Mouse (Mus musculus) olfactory bulb, adult 2 months (tissue): ENCODE results near the gene Tgif2. TPM values are rescaled to one million over a fixed set of nuclear protein-coding genes. Genes with fewer than 3 reads are reported as not detected.
"Not testable (repeated sequence)": the region's sequence is repeated elsewhere in the genome, so short reads cannot be mapped to it uniquely, and the experiment has no call there.

Experiments used
- H3K27ac ChIP-seq: fragments of 200-500 bp; 2 replicates; pipeline ENCODE4 v1.5.1; 2012; ENCODE audit warnings: low read depth, low read length; ENCODE audit not compliant: insufficient read depth
- H3K4me1 ChIP-seq: fragments of 200-500 bp; 2 replicates; pipeline ENCODE4 v1.6.1; 2012; ENCODE audit warnings: low read length; ENCODE audit not compliant: control insufficient read depth, insufficient read depth
- H3K4me3 ChIP-seq: fragments of 200-500 bp; 2 replicates; pipeline ENCODE4 v1.5.1; 2012; ENCODE audit warnings: mild to moderate bottlenecking, low read depth, low read length, moderate library complexity; ENCODE audit not compliant: insufficient read depth
- CTCF ChIP-seq: fragments of 200-500 bp; IDR thresholded peaks from 2 replicates; pipeline ENCODE4 v1.5.1; 2012; ENCODE audit warnings: low read depth, mild to moderate bottlenecking, low read length, moderate library complexity; ENCODE audit not compliant: insufficient read depth
- POLR2A ChIP-seq: fragments of 200-500 bp; IDR thresholded peaks from 2 replicates; pipeline ENCODE4 v1.6.1; 2012; ENCODE audit warnings: mild to moderate bottlenecking, low read depth, low read length, moderate library complexity; ENCODE audit not compliant: insufficient read depth
- WGBS: fragments of 180-500 bp; shearing (Covaris S2); methylation state at CpG from one replicate; pipeline ENCODE4 v1.1.7; 2018; 5-methylcytosine and 5-hydroxymethylcytosine counted together
- polyA plus RNA-seq: library from polyadenylated mRNA; stranded (reverse); fragments of >200 nt; gene quantifications from 2 replicates; pipeline ENCODE4 v1.2.4, GENCODE M21; 2012; ENCODE audit warnings: low replicate concordance; ENCODE audit not compliant: missing spikeins, insufficient read depth, insufficient read length

Tgif2 gene
- polyA plus RNA-seq, 1 experiment: not detected

DNA sequence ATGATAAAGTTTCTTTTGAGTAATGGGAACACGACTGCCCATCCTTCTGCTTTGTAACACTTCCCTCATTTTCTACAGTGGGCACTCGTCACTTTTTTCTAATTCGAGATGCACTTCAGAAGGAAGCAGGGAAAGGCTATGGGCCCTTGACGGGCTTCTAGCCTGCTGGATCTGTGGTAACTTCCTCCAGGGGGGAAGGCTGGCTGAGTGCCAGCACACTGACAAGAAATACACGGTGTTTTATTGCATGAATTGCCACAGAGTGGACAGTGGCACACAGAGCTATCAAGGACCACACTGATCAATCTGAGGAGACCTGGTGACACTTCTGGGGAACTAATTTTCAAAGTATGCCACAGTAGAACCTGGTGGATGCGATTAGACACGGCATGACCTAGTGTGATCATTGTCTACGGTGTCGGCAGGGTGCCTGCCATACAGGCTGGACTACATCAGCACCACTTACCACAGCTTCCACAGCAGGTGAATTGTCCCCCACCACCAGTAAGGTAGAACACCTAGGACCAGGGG lies 56.6 kb downstream of the Tgif2 start:
- Histone ChIP-seq H3K27ac (no peak overlapping the region), H3K4me1 (0 out of 2 replicates have a peak, but pooled peaks cover 2% of the 10 kb centered on the region), H3K4me3 (no peak overlapping the region)
- WGBS: 79% methylated on average over 9 of the region's 9 CpGs
- TF ChIP-seq CTCF: no peak
- TF ChIP-seq POLR2A: no peak

GRCm38 (mm10) chr2:156897034-156897433 lies 57.2 kb downstream of the Tgif2 start:
- no peak overlapping the region for H3K27ac ChIP-seq
- 0 out of 2 replicates have a peak, but pooled peaks cover 2% of the 10 kb centered on the region for H3K4me1 ChIP-seq
- no peak for TF ChIP-seq CTCF
- no peak for TF ChIP-seq POLR2A
- no peak overlapping the region for H3K4me3 ChIP-seq
- WGBS: 86% methylated on average over 9 of the region's 9 CpGs

- Histone ChIP-seq H3K4me1 (0 out of 2 replicates have a peak, but pooled peaks cover 2% of the 10 kb centered on the region), H3K4me3 (no peak overlapping the region), H3K27ac (no peak overlapping the region)
- TF ChIP-seq CTCF: no peak
- no peak for TF ChIP-seq POLR2A
- WGBS: 74% methylated on average over 4 of the region's 4 CpGs
Observed at GRCm38 (mm10) chr2:156898374-156898773, 58.6 kb downstream of the Tgif2 start.

- H3K27ac ChIP-seq: no peak overlapping the region
- 72% methylated on average over 4 of the region's 4 CpGs for WGBS
- TF ChIP-seq CTCF: no peak
- TF ChIP-seq POLR2A: no peak
- H3K4me1 ChIP-seq: 0 out of 2 replicates have a peak, but pooled peaks cover 2% of the 10 kb centered on the region
- H3K4me3 ChIP-seq: no peak overlapping the region
Observed at GRCm38 (mm10) chr2:156899184-156899583, 59.4 kb downstream of the Tgif2 start.

DNA sequence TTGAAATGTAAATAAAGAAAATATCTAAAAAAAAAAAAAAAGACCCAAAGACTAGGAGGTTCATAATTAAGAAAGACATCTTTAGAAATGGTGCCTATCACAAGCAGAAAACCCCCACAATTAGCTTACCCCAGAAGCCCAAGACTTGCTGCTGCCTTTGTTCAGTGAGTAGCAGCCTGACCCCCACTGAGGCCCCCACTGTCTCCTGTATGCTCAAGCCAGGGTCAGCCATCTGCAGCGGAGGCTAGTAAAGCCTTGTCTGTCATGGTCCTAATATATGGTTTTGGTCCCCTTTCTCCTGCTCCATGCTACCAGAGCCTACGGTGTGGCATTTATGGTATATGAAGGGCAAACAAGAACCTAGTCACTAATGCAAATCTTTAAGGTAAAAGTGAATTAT lies 61.5 kb downstream of the Tgif2 start:
- Histone ChIP-seq H3K4me1 (no peaks in the 10 kb centered on the region), H3K27ac (no peak overlapping the region), H3K4me3 (no peak overlapping the region)
- TF ChIP-seq POLR2A: no peak
- no peak for TF ChIP-seq CTCF
- WGBS: 85% methylated on average over 2 of the region's 2 CpGs

GRCm38 (mm10) chr2:156901883-156902282 lies 62.1 kb downstream of the Tgif2 start:
- 82% methylated on average over 6 of the region's 6 CpGs for WGBS
- Histone ChIP-seq H3K4me3 (no peak overlapping the region), H3K4me1 (no peaks in the 10 kb centered on the region), H3K27ac (no peak overlapping the region)
- TF ChIP-seq CTCF: no peak
- no peak for TF ChIP-seq POLR2A

DNA sequence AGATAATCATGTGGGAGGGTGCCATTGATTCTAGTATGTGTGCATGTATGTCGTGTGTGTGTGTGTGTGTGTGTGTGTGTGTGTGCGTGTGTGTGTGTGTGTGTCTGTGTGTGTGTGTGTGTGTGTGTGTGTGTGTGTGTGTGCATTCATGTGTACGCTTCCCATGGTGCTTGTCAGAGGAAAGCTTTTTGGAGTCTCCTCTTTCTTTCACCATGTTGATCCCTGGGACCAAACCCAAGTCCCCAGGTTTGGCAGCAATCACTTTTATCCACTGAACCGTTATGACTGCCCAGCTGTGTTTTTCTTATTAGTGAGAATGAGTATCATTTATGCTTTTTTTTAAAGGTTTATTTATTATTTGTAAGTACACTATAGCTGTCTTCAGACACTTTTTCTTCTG lies 62.6 kb downstream of the Tgif2 start:
- not testable (repeated sequence) for H3K27ac ChIP-seq, H3K4me1 ChIP-seq, H3K4me3 ChIP-seq
- 73% methylated on average over 4 of the region's 4 CpGs for WGBS

- WGBS: 57% methylated on average over 2 of the region's 2 CpGs
Observed at GRCm38 (mm10) chr2:156903367-156903766, 63.6 kb downstream of the Tgif2 start.

More at GRCm38 (mm10) chr2:156903367-156903766, 63.6 kb downstream of the Tgif2 start:
- Histone ChIP-seq H3K4me3 (no peak overlapping the region), H3K27ac (no peak overlapping the region), H3K4me1 (peaks cover 3% of the 10 kb centered on the region; the same call in 1 of the 2 replicates)
- TF ChIP-seq POLR2A (no peak), CTCF (no peak)

Other genes starting within 250 kb of the Tgif2 start
- gene Dlgap4, start 226.3 kb upstream of the Tgif2 start, polyA plus RNA-seq: not detected in 2 replicates
- gene Myl9, start 64.6 kb upstream of the Tgif2 start, polyA plus RNA-seq: not detected in 2 replicates
- not detected in 2 replicates for gene 4930518I15Rik, start 17.9 kb downstream of the Tgif2 start, polyA plus RNA-seq
- gene Rab5if, start 23.1 kb downstream of the Tgif2 start, polyA plus RNA-seq: not detected in 2 replicates
- not detected in 2 replicates for gene Sla2, start 47.2 kb downstream of the Tgif2 start, polyA plus RNA-seq
- gene Ndrg3, start 152.0 kb downstream of the Tgif2 start, polyA plus RNA-seq: 187 and 436 TPM in 2 replicates
- gene Dsn1, start 167.1 kb downstream of the Tgif2 start, polyA plus RNA-seq: not detected in 2 replicates
- gene Soga1, start 239.2 kb downstream of the Tgif2 start, polyA plus RNA-seq: not detected in 2 replicates
- not detected in 2 replicates for gene Tldc2, start 247.0 kb downstream of the Tgif2 start, polyA plus RNA-seq